22 mouse cellular contexts compared by ENCODE assay signal in genomic region chr1:57497489-57498037, GRCm38 (mm10).
DNase-seq lines count a peak whose midpoint lies in the region; ATAC-seq lines count a peak whose summit lies in the region.
"Had no signal": no experiment of that assay in that cellular context is flagged by ENCODE, and none has a peak within 500 bp of the region (broad histone marks: within the 10 kb centered on the region; RNA-seq: fewer than 3 reads in every experiment).

No protein-coding gene starts in this region.

- H3K4me1 ChIP-seq in forebrain, embryonic 12.5 days: 0 out of 2 replicates have a peak, but pooled peaks cover 3% of the 10 kb centered on the region
- peaks cover 8% of the 10 kb centered on the region for H3K4me1 ChIP-seq in forebrain, embryonic 10.5 days
- no peaks in the 10 kb centered on the region; the same call in 1 of the 2 replicates for H3K4me1 ChIP-seq in lung, embryonic 16.5 days (replicated peaks; ENCODE audit: control insufficient read depth, insufficient read depth, low read length)
- H3K4me1 ChIP-seq in embryonic facial prominence, embryonic 15.5 days: no peaks in the 10 kb centered on the region
- H3K4me1 ChIP-seq: heart, embryonic 13.5 days; kidney, embryonic 15.5 days; limb, embryonic 13.5 days; liver, embryonic 13.5 days; megakaryocyte, embryonic 14.5 days had no signal

- H3K4me3 ChIP-seq in forebrain, embryonic 12.5 days (replicated peaks): no peak overlapping the region
- no peak overlapping the region for H3K4me3 ChIP-seq in forebrain, embryonic 10.5 days
- H3K4me3 ChIP-seq in lung, embryonic 16.5 days (ENCODE audit: low read length): no peak overlapping the region
- H3K4me3 ChIP-seq in embryonic facial prominence, embryonic 15.5 days (replicated peaks): no peak overlapping the region
- H3K4me3 ChIP-seq: gastrocnemius, adult 2 months; heart, embryonic 13.5 days; kidney, embryonic 15.5 days; limb, embryonic 13.5 days; liver, embryonic 13.5 days; megakaryocyte, embryonic 14.5 days; midbrain, embryonic 15.5 days had no signal

- WGBS in forebrain, embryonic 12.5 days: 43% methylated on average over 8 of the region's 8 CpGs
- WGBS in forebrain, embryonic 10.5 days: 72% methylated on average over 8 of the region's 8 CpGs
- WGBS in lung, embryonic 16.5 days: 46% methylated on average over 8 of the region's 8 CpGs
- WGBS in embryonic facial prominence, embryonic 15.5 days: 41% methylated on average over 8 of the region's 8 CpGs

- H3K27me3 ChIP-seq in forebrain, embryonic 12.5 days: no peaks in the 10 kb centered on the region
- H3K27me3 ChIP-seq in forebrain, embryonic 10.5 days (ENCODE audit: poor library complexity, severe bottlenecking): no peaks in the 10 kb centered on the region
- no peaks in the 10 kb centered on the region for H3K27me3 ChIP-seq in lung, embryonic 16.5 days (ENCODE audit: control insufficient read depth, insufficient read depth, low read depth, low read length)
- no peaks in the 10 kb centered on the region for H3K27me3 ChIP-seq in embryonic facial prominence, embryonic 15.5 days
- H3K27me3 ChIP-seq: CH12.LX; heart, embryonic 13.5 days; kidney, embryonic 15.5 days; limb, embryonic 13.5 days; liver, embryonic 13.5 days; megakaryocyte, embryonic 14.5 days; midbrain, embryonic 15.5 days had no signal

- no peaks in the 10 kb centered on the region for H3K36me3 ChIP-seq in forebrain, embryonic 12.5 days (replicated peaks)
- H3K36me3 ChIP-seq in forebrain, embryonic 10.5 days (replicated peaks): no peaks in the 10 kb centered on the region
- H3K36me3 ChIP-seq in lung, embryonic 16.5 days (ENCODE audit: control insufficient read depth, insufficient read depth, low read length): no peaks in the 10 kb centered on the region
- H3K36me3 ChIP-seq in embryonic facial prominence, embryonic 15.5 days: no peaks in the 10 kb centered on the region
- H3K36me3 ChIP-seq: heart, embryonic 13.5 days; kidney, embryonic 15.5 days; limb, embryonic 13.5 days; liver, embryonic 13.5 days; midbrain, embryonic 15.5 days had no signal

- ATAC-seq in forebrain, embryonic 12.5 days (ENCODE audit: low FRiP score): peak; percentile 53; the same call in 1 of the 2 replicates
- peak; percentile 20; the same call in 1 of the 2 replicates for ATAC-seq in lung, embryonic 16.5 days (ENCODE audit: low read depth)
- no peak for ATAC-seq in embryonic facial prominence, embryonic 15.5 days (ENCODE audit: insufficient number of reproducible peaks, low FRiP score, low TSS enrichment, low read depth)
- ATAC-seq: hindbrain, embryonic 16.5 days; intestine, postnatal 0 days; midbrain, embryonic 15.5 days had no signal

- no peak overlapping the region for H3K4me2 ChIP-seq in forebrain, embryonic 12.5 days
- no peak overlapping the region for H3K4me2 ChIP-seq in lung, embryonic 16.5 days (ENCODE audit: low read depth, low read length)
- H3K4me2 ChIP-seq in embryonic facial prominence, embryonic 15.5 days (replicated peaks): no peak overlapping the region
- H3K4me2 ChIP-seq: heart, embryonic 13.5 days; kidney, embryonic 15.5 days; limb, embryonic 13.5 days; liver, embryonic 13.5 days; midbrain, embryonic 15.5 days had no signal

- no peak overlapping the region for H3K9ac ChIP-seq in forebrain, embryonic 12.5 days
- H3K9ac ChIP-seq in lung, embryonic 16.5 days (ENCODE audit: low read length): no peak overlapping the region
- no peak overlapping the region for H3K9ac ChIP-seq in embryonic facial prominence, embryonic 15.5 days
- H3K9ac ChIP-seq: heart, embryonic 13.5 days; kidney, embryonic 15.5 days; limb, embryonic 13.5 days; liver, embryonic 13.5 days; midbrain, embryonic 15.5 days had no signal

- DNase-seq in forebrain, embryonic 10.5 days (ENCODE audit: extremely low spot score, low spot score): no peak
- DNase-seq in lung, adult 18-20 months: no peak
- DNase-seq in retina, postnatal 7 days (ENCODE audit: low read depth, low spot score): peak; percentile 6
- no peak for DNase-seq in left cerebral cortex, postnatal 36 days (ENCODE audit: low spot score in 2 of 2)
- DNase-seq: cerebellum, adult 2 months; cerebellum, postnatal 36 days; gastrocnemius, adult 2 months; liver, embryonic 13.5 days; lung, postnatal 14 days; right cerebral cortex, postnatal 4 days; thymus, postnatal 14 days had no signal

- no peaks in the 10 kb centered on the region for H3K9me3 ChIP-seq in forebrain, embryonic 12.5 days
- no peaks in the 10 kb centered on the region for H3K9me3 ChIP-seq in forebrain, embryonic 10.5 days
- H3K9me3 ChIP-seq in lung, embryonic 16.5 days (ENCODE audit: control insufficient read depth, low read length): no peaks in the 10 kb centered on the region
- no peaks in the 10 kb centered on the region for H3K9me3 ChIP-seq in embryonic facial prominence, embryonic 15.5 days (replicated peaks)
- H3K9me3 ChIP-seq: heart, embryonic 13.5 days; kidney, embryonic 15.5 days; limb, embryonic 13.5 days; liver, embryonic 13.5 days; midbrain, embryonic 15.5 days had no signal

- H3K27ac ChIP-seq in forebrain, embryonic 12.5 days: no peak overlapping the region
- no peak overlapping the region for H3K27ac ChIP-seq in forebrain, embryonic 10.5 days
- no peak overlapping the region for H3K27ac ChIP-seq in lung, embryonic 16.5 days (ENCODE audit: low read length)
- peak overlapping the region; percentile 48 for H3K27ac ChIP-seq in embryonic facial prominence, embryonic 15.5 days (replicated peaks)
- H3K27ac ChIP-seq: gastrocnemius, adult 2 months; heart, embryonic 13.5 days; kidney, embryonic 15.5 days; limb, embryonic 13.5 days; liver, embryonic 13.5 days; midbrain, embryonic 15.5 days had no signal

- intact Hi-C loops in left cerebral cortex, postnatal 36 days (cut with DNase I): no loop called here
